Mouse (Mus musculus) frontal cortex, postnatal 14 days (tissue): ENCODE data around the gene Btnl9.
"Not testable (repeated sequence)": the region's sequence is repeated elsewhere in the genome, so short reads cannot be mapped to it uniquely, and the experiment has no call there.

ENCODE experiments used
- DNase-seq, 2 experiments: peaks; one replicate each; pipeline ENCODE4 v3.0.0; 2022; ENCODE audit warnings: low spot score in 2 of 2

The Btnl9 gene

GRCm38 (mm10) chr11:49186955-49187488 is at the start of gene Btnl9:
Gene Btnl9 (minus strand): TSS chr11:49187159.
- DNase-seq = no peak

DNA sequence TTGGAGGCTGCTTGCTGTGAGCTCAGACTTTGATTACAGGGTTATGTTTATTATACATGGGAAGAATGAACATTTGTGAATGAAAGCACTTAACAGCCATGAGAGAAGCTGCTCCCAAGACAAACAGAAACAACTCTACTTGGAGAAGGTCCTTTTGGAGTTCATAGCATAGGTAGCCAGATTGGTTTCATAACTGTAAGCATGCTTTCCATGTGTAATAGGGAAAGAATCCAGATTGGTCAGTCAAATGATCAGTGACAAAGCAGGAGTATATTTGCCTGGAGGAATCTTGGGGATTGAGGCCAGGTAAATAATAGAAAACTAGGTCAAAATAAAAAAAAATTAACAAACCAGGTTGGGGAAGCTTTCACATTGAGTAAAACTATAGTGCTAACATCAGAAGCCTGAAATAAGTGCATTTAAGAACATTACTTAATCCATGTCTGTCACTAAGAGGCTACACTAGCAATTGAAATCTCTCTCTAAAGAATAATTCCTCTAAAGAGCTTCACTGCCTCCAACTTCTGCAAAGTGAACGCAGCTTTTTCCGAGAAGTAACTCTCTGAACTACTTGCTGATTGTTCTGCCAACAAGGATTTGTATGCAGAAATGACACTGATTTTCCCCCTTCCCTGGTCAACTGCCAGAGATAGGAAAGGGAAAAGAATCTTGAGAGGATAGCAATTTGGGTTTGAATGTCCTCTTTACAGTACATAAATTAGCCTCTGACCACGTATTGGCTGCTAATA is 48.7 kb upstream of the Btnl9 start:
- DNase-seq = no peak

DNA sequence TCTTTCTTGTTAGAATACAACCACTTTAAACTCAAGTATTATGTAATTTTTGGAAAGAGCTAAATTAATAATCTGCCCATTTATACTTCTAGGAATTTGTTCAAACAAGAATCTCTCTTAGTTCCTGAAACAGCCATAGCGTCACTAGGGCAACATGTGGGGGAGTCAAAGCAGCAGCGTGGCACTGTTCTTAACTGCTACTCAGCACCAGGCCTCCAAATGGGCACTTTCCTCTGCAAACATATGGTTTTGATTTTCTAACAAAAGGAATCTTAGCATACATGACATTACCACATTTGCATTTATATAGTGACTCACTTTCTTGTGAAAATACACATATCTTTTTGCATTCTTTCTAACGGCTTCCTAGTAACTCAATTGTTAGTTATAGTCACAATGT is 45.8 kb upstream of the Btnl9 start:
- no peak for DNase-seq

DNA sequence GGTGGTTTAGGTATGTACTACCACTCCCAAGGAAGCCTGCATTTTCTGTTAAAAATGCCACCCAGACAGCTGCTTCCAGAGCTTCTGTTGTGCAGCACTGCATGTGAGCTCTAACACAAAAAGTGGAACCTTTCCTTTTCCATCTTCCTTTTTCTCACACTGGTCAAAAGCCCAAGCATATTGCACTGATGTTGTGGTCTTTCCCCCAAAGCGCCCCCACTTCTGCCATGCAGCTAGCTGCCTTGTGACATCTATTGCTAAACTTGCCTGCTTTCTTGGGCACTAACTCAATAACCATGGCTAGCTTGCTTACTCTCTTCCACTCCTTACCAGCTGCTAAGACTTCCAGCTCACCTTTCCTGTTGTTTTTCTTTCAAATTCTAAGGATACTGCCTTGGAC is 37.5 kb upstream of the Btnl9 start:
- DNase-seq = no peak

- DNase-seq = no peak
Measured at GRCm38 (mm10) chr11:49219271-49219670, 32.3 kb upstream of the Btnl9 start.

DNA sequence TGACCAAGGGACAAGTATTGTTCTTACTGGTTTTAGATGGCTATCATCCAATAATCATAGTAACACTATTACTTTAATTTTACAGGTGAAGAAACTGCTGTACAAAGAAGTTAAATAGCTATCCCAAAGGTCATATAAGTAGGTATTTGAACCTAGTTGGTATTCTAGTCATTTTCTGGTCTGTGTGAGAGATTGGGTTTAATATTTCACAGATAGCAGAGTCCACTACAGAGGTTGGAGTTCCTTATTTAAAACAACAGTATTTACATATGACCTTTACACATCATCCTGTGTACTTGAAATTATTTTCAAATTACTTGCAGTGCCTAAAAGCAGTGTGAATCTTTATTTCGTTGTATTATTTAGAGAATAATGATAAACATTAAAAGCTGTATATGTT is 26.5 kb upstream of the Btnl9 start:
- no peak for DNase-seq

GRCm38 (mm10) chr11:49212577-49212976 is 25.6 kb upstream of the Btnl9 start:
- no peak for DNase-seq

DNA sequence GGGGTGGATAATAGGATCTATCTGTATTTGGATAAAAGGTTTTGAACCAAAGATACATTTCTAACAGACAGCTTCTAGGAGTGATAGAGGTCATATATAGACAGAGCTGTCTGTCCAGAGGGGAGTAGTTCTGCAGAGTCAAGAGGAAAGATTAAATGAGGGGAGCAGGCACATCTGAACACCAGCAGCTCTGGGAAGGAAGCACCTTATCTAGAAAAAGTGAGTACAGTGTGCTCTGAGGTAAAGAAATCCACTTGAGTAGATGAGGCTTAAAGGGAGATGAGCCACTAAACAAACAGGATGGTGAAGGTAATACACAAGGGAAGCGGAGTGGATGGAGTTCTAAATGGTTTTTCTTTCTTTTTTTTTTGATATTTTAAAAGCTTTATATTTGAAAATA is 20.5 kb upstream of the Btnl9 start:
- no peak for DNase-seq

GRCm38 (mm10) chr11:49205080-49205590 is 18.2 kb upstream of the Btnl9 start:
- DNase-seq = no peak

DNA sequence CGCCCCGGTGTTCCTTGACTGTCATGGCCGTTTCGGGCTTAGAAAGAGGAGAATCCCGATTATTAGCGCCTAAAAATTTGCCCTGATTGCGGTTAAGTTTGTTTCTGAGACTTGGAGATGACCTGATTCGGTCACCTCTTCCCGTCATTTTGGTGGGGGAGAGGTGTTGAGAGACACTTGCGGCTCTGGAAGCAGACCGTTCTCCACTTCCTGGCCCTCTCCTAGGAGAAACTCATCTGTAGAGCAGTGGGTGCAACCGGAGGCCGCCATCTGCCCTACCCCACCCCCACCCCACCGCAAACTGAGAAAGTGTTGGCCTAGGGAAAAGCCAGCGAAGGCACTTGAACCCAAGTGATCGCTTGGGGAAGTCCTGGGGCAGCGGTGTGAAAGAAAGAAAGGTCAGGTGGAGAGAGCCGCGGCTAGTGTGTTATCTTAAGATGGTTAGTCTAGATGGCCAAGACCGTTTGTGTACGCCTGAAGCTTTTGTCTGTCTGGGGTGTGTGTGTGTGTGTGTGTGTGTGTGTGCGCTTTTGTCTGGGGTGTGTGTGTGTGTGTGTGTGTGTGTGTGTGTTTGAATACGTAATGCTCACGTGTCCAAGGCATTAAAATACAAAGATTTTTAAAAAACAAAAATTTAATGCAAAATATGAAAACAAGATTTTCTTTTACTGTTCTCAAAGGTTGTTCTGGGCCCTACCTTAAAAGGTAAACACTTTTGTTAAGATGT is 17.0 kb upstream of the Btnl9 start:
- DNase-seq = no peak

GRCm38 (mm10) chr11:49203129-49203768 is 16.3 kb upstream of the Btnl9 start, which contains the start of gene Zfp62:
Gene Zfp62 (plus strand): TSS chr11:49203292.
- peak; percentile 84 for DNase-seq

- no peak for DNase-seq
Measured at GRCm38 (mm10) chr11:49202523-49203061, 15.6 kb upstream of the Btnl9 start.

GRCm38 (mm10) chr11:49202071-49202470 is 15.1 kb upstream of the Btnl9 start:
- DNase-seq = no peak

DNA sequence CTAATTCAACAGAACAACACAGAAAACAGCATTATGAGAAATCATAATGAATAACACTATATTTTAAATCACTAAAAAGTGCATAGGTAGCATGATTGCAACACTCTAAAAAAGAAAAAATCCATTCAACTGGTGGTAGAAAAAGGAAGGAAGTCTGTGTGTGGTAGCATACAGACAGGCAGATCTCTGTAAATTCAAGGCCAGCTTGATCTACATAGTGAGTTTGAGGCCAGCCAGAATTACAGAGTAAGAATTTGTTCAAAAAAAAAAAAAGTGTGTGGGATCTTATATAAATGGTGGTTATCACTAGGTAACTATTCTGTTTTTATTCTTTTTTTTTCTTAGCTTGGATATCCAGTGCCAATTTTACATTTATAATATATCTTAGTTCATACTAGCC is 14.2 kb upstream of the Btnl9 start:
- no peak for DNase-seq

GRCm38 (mm10) chr11:49200666-49201065 is 13.7 kb upstream of the Btnl9 start:
- DNase-seq = no peak

DNA sequence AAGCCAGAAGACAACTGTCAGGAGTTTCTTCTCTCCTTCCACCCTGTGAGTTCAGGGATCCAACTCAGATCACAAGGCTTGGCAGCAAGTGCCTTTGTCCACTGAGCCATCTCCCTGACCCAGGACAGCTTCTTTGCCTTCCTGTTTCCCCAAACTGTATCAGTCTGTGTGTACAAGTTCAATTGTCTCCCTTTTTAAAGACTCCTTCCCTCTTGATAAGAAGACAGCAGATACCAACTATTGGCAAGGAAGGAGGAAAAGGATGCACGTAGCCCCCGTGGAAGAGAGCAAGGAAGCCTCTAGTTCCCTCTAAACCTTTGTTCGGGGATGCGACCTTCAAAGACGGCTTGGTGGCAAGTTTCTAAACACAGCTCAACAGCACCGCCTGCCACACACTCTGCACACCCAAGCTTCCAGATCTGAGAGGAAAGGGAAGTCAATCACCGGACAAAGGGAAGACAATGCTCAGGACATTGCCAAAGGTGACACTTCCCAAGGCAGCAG is 8.9 kb upstream of the Btnl9 start:
- DNase-seq = no peak

DNA sequence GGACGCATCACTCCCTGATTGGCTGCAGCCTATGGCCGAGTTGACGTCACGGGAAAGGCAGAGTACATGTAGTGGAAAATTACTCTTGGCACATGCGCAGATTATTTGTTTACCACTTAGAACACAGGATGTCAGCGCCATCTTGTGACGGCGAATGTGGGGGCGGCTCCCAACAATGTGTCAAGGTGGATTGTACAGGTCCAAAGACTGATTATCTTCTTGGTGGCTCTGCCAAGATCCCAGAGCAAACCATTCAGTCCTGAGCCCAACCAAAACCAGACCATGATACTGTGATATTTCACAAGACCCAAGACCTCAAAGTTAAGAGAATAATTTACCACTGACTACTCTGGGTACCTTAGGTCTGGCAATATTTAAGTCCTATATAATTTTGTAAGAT is 7.8 kb upstream of the Btnl9 start:
- not testable (repeated sequence) for DNase-seq

DNA sequence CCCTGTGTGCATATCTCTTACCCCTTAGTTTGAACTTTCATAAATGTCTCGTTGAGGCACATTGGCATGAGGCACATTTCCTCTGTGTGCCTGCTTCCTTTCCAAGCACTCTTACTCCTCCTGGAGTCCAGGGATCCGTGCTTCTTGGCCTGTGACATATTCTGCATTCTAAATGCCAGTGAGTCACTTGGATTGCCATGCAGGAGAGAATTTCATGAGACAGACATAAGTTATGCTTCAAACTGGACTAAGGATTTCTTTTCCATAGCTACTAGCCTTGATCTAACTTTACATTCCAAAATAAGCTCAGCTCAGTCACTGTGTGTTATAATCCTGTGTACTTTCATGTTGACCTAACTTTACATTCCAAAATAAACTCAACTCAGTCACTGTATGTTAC is 4.1 kb upstream of the Btnl9 start:
- DNase-seq = no peak

- peak in 1 of 2 experiments; percentile 49 for DNase-seq
Measured at GRCm38 (mm10) chr11:49189737-49190136, 2.8 kb upstream of the Btnl9 start.

DNA sequence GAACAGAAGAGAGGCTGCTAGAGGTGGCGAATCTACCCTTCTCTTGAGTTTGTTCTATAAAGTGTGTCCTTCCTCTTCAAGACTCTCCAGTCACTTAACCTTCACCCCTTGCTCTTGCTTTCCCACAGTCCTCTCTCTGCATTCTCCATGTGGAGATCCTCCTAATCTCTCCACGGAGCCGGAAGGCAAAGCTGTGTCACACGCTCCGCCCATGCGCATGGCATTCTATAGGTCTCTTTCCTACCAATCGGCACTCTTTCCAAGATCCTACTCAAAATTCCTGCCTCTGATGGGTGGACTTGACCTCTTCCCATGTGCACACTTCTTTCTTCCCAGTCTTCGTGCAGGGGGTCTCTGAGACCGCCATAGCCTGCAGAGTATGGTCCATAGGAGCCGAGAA is 742 bp upstream of the Btnl9 start:
- no peak for DNase-seq

GRCm38 (mm10) chr11:49186452-49186851 is 507 bp downstream of the Btnl9 start:
- no peak for DNase-seq

GRCm38 (mm10) chr11:49183172-49183571 is 3.8 kb downstream of the Btnl9 start:
- DNase-seq = no peak
